Mouse (Mus musculus): ENCODE results near the gene Gpr84. TPM values are rescaled to one million over a fixed set of nuclear protein-coding genes. Genes with fewer than 3 reads are reported as not detected.

The Gpr84 gene
- polyA plus RNA-seq, 1 experiment from 2014 or later, result 0.53 TPM

DNA sequence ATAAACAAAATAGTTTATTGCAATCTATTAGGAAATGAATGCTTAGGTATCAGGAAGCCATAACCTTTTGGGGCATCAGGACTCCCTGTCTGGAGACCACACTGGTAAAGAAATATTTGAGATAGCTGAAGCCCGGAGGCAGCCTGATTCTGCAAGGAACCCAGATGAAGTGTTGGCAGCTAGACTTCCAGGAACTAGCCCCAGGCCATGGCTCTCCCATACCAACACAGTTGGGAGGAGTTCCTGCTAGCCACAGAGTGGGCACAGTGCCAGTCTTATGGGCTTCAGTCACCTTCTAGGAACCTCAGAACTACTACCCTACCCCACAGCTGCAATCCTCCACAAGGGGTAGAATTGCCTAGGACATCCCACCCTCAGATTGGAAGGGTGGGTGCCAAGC, 50.4 kb downstream of the Gpr84 start:
- no peak overlapping the region for H3K27ac ChIP-seq (ENCODE audit: low read depth, low read length)
- peaks cover 20% of the 10 kb centered on the region for H3K4me1 ChIP-seq (ENCODE audit: control insufficient read depth, insufficient read depth, low read length)
- H3K4me3 ChIP-seq (ENCODE audit: low read depth, low read length), result no peak overlapping the region
- no peaks in the 10 kb centered on the region for H3K9me3 ChIP-seq (replicated peaks; ENCODE audit: control insufficient read depth, low read length)
- no peaks in the 10 kb centered on the region for H3K36me3 ChIP-seq (ENCODE audit: control insufficient read depth, insufficient read depth, low read length)
- no peaks in the 10 kb centered on the region for H3K27me3 ChIP-seq (ENCODE audit: control insufficient read depth, insufficient read depth, low read length)
- no peak for ATAC-seq (replicated peaks; ENCODE audit: insufficient number of reproducible peaks, low FRiP score, low TSS enrichment)
- no peak overlapping the region for H3K9ac ChIP-seq (ENCODE audit: low read depth, low read length)
- 8% methylated on average over 1 of the region's 1 CpGs for WGBS (ENCODE audit: insufficient replicate concordance)
- no peak overlapping the region for H3K4me2 ChIP-seq

DNA sequence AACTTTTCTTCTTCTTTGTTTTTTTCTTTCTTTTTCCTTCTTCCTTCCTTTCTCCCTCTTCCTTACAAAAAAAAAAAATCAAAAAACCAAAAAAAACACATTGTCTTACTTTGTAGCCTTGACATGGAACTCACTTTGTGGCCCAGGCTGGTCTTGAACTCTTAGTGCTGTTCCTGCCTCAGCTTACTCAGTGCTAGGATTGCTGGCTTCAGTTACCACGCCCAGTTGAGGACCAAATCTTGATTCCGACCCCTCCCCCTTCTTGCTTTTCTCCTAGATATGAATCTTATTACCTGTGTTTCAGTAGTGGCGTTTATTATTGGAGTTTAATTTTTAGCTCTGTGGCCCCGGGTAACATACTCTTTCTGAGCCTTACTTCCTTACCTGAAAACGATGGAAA, 51.2 kb downstream of the Gpr84 start:
- no peaks in the 10 kb centered on the region for H3K9me3 ChIP-seq (replicated peaks; ENCODE audit: control insufficient read depth, low read length)
- H3K4me3 ChIP-seq (ENCODE audit: low read depth, low read length), result no peak overlapping the region
- H3K27me3 ChIP-seq (ENCODE audit: control insufficient read depth, insufficient read depth, low read length), result no peaks in the 10 kb centered on the region
- peak overlapping the region; percentile 71 for H3K4me2 ChIP-seq
- no peak for ATAC-seq (replicated peaks; ENCODE audit: insufficient number of reproducible peaks, low FRiP score, low TSS enrichment)
- no peak overlapping the region for H3K9ac ChIP-seq (ENCODE audit: low read depth, low read length)
- H3K4me1 ChIP-seq (ENCODE audit: control insufficient read depth, insufficient read depth, low read length), result peaks cover 24% of the 10 kb centered on the region
- H3K27ac ChIP-seq (ENCODE audit: low read depth, low read length), result peak overlapping the region; percentile 69
- H3K36me3 ChIP-seq (ENCODE audit: control insufficient read depth, insufficient read depth, low read length), result no peaks in the 10 kb centered on the region
- 83% methylated on average over 5 of the region's 5 CpGs for WGBS (ENCODE audit: insufficient replicate concordance)

MicroRNA genes within 50 kb of the gene (microRNA counts, 519-probe panel; counts per million panel counts)
- 5,499 counts per million, percentile 62 among the panel's probes with 10 or more counts for microRNA mmu-miR-148b

Small RNA genes within 50 kb of the gene (microRNA-seq; reads per million reads assigned to microRNA genes)
- 321 reads per million, percentile 75 among the genes with 10 or more reads in this experiment for gene Mir148b (ENCODE audit: borderline number of aligned reads)
- gene Mir6963 (ENCODE audit: borderline number of aligned reads), result 1.2 reads per million, percentile 16 among the genes with 10 or more reads in this experiment

Other genes starting within 250 kb of the Gpr84 start
- 14.7 and 17.7 TPM in 2 replicates for gene Smug1, start 143.5 kb downstream of the Gpr84 start, polyA plus RNA-seq (2014; fragmentation: Nextera tagmentation; extraction: Ambion mirVana)
- 139 and 146 TPM in 2 replicates for gene Cbx5, start 70.8 kb downstream of the Gpr84 start, polyA plus RNA-seq (2014; fragmentation: Nextera tagmentation; extraction: Ambion mirVana)
- 572 and 590 TPM in 2 replicates for gene Hnrnpa1, start 70.2 kb downstream of the Gpr84 start, polyA plus RNA-seq (2014; fragmentation: Nextera tagmentation; extraction: Ambion mirVana)
- 21.9 and 24.2 TPM in 2 replicates for gene Nfe2, start 52.2 kb downstream of the Gpr84 start, polyA plus RNA-seq (2014; fragmentation: Nextera tagmentation; extraction: Ambion mirVana)
- 217 and 221 TPM in 2 replicates for gene Copz1, start 37.9 kb downstream of the Gpr84 start, polyA plus RNA-seq (2014; fragmentation: Nextera tagmentation; extraction: Ambion mirVana)
- gene Zfp385a, start 29.5 kb upstream of the Gpr84 start, polyA plus RNA-seq (2014; fragmentation: Nextera tagmentation; extraction: Ambion mirVana), result 10.2 and 11.6 TPM in 2 replicates
- gene Itga5, start 56.2 kb upstream of the Gpr84 start, polyA plus RNA-seq (2014; fragmentation: Nextera tagmentation; extraction: Ambion mirVana), result 66.4 and 82.7 TPM in 2 replicates
- gene Gtsf1, start 119.9 kb upstream of the Gpr84 start, polyA plus RNA-seq (2014; fragmentation: Nextera tagmentation; extraction: Ambion mirVana), result 38.0 and 38.5 TPM in 2 replicates
- not detected in 2 replicates for gene Gtsf2, start 137.9 kb upstream of the Gpr84 start, polyA plus RNA-seq (2014; fragmentation: Nextera tagmentation; extraction: Ambion mirVana)
- gene Nckap1l, start 143.2 kb upstream of the Gpr84 start, polyA plus RNA-seq (2014; fragmentation: Nextera tagmentation; extraction: Ambion mirVana), result 0.87 and 1.9 TPM in 2 replicates
- 4.0 and 4.3 TPM in 2 replicates for gene Pde1b, start 192.4 kb upstream of the Gpr84 start, polyA plus RNA-seq (2014; fragmentation: Nextera tagmentation; extraction: Ambion mirVana)
- 82.6 and 82.9 TPM in 2 replicates for gene Ppp1r1a, start 227.4 kb upstream of the Gpr84 start, polyA plus RNA-seq (2014; fragmentation: Nextera tagmentation; extraction: Ambion mirVana)